Mouse (Mus musculus) heart, embryonic 13.5 days (tissue): ENCODE results near the gene Nol11. TPM values are rescaled to one million over a fixed set of nuclear protein-coding genes. Genes with fewer than 3 reads are reported as not detected.
A peak's percentile ranks its signal among the peaks of the same experiment; 100 is the strongest.
"Not testable (repeated sequence)": the region's sequence is repeated elsewhere in the genome, so short reads cannot be mapped to it uniquely, and the experiment has no call there.

Source experiments
- ATAC-seq: fragments of 200-750 bp; cut with Nextera tagmentation; 2 replicates; pipeline ENCODE4 v1.8.0; 2017; ENCODE audit warnings: moderate TSS enrichment; ENCODE audit not compliant: insufficient number of reproducible peaks, low FRiP score, low TSS enrichment; ENCODE audit errors: extremely low read depth
- H3K27ac ChIP-seq: fragments of 300-500 bp; sonication (generic); replicated peaks from 2 replicates; pipeline ENCODE4 v1.5.1; 2015; ENCODE audit warnings: moderate library complexity, mild to moderate bottlenecking, inconsistent platforms
- H3K27me3 ChIP-seq: fragments of 300-500 bp; sonication (generic); replicated peaks from 2 replicates; pipeline ENCODE4 v1.6.1; 2015; ENCODE audit warnings: mild to moderate bottlenecking, inconsistent platforms
- H3K36me3 ChIP-seq: fragments of 300-500 bp; sonication (generic); 2 replicates; pipeline ENCODE4 v1.6.1; 2015; ENCODE audit warnings: mild to moderate bottlenecking, inconsistent platforms
- H3K4me1 ChIP-seq: fragments of 300-500 bp; sonication (generic); 2 replicates; pipeline ENCODE4 v1.6.1; 2015; ENCODE audit warnings: inconsistent platforms
- H3K4me2 ChIP-seq: fragments of 300-500 bp; sonication (generic); 2 replicates; pipeline ENCODE4 v1.6.1; 2015; ENCODE audit warnings: inconsistent platforms, mild to moderate bottlenecking, moderate library complexity
- H3K4me3 ChIP-seq: fragments of 300-500 bp; sonication (generic); 2 replicates; pipeline ENCODE4 v1.5.1; 2015; ENCODE audit warnings: moderate library complexity, mild to moderate bottlenecking, inconsistent platforms
- H3K9ac ChIP-seq: fragments of 300-500 bp; sonication (generic); 2 replicates; pipeline ENCODE4 v1.6.1; 2015; ENCODE audit warnings: inconsistent platforms, mild to moderate bottlenecking, moderate library complexity
- H3K9me3 ChIP-seq: fragments of 300-500 bp; sonication (generic); 2 replicates; pipeline ENCODE4 v1.6.1; 2016; ENCODE audit warnings: inconsistent platforms
- WGBS: fragments of 180-500 bp; shearing (Covaris S2); methylation state at CpG from one replicate; pipeline ENCODE4 v1.1.7; 2015; ENCODE audit warnings: mixed read lengths; 5-methylcytosine and 5-hydroxymethylcytosine counted together
- polyA plus RNA-seq: library from polyadenylated mRNA; unstranded; fragments of >200 nt; fragmentation: Nextera tagmentation; extraction: Ambion mirVana; gene quantifications from 2 replicates; pipeline ENCODE4 v1.2.1, GENCODE M21; 2015

The Nol11 gene
- polyA plus RNA-seq, 1 experiment from 2014 or later = 39.3 TPM

- H3K27ac ChIP-seq = peak within 1 kb of the TSS; percentile 97
- no peaks in the 10 kb centered on the region for H3K9me3 ChIP-seq
- H3K9ac ChIP-seq = peak within 1 kb of the TSS; percentile 99
- under 1% methylated on average over 39 of the region's 94 CpGs for WGBS
- ATAC-seq = peak; percentile 95
- H3K36me3 ChIP-seq = no peaks in the 10 kb centered on the region
- peak within 1 kb of the TSS; percentile 97 for H3K4me2 ChIP-seq
- H3K27me3 ChIP-seq = no peaks in the 10 kb centered on the region
- H3K4me3 ChIP-seq = peak within 1 kb of the TSS; percentile 91
- H3K4me1 ChIP-seq = peaks cover 20% of the 10 kb centered on the region
Observed at GRCm38 (mm10) chr11:107131749-107132421, 57.3 kb downstream of the Nol11 start, which contains the start of gene Bptf. Gene Bptf (minus strand): TSS chr11:107132127.

GRCm38 (mm10) chr11:107130879-107131748 lies 58.1 kb downstream of the Nol11 start:
- H3K9ac ChIP-seq = peak overlapping the region; percentile 99
- under 1% methylated on average over 46 of the region's 65 CpGs for WGBS
- H3K27ac ChIP-seq = peak overlapping the region; percentile 97
- no peaks in the 10 kb centered on the region for H3K27me3 ChIP-seq
- no peaks in the 10 kb centered on the region for H3K9me3 ChIP-seq
- ATAC-seq = peak; percentile 56
- no peaks in the 10 kb centered on the region for H3K36me3 ChIP-seq
- H3K4me2 ChIP-seq = peak overlapping the region; percentile 93
- peak overlapping the region; percentile 91 for H3K4me3 ChIP-seq
- H3K4me1 ChIP-seq = peaks cover 25% of the 10 kb centered on the region

- Histone ChIP-seq H3K4me3 (peak overlapping the region; percentile 91), H3K27ac (peak overlapping the region; percentile 97), H3K9ac (peak overlapping the region; percentile 99), H3K4me2 (peak overlapping the region; percentile 93), H3K36me3 (no peaks in the 10 kb centered on the region), H3K9me3 (no peaks in the 10 kb centered on the region), H3K27me3 (no peaks in the 10 kb centered on the region), H3K4me1 (peaks cover 29% of the 10 kb centered on the region)
- WGBS = 2% methylated on average over 18 of the region's 18 CpGs
- ATAC-seq = no peak
Observed at GRCm38 (mm10) chr11:107130221-107130788, 58.9 kb downstream of the Nol11 start.

- H3K36me3 ChIP-seq = no peaks in the 10 kb centered on the region
- no peak overlapping the region for H3K27ac ChIP-seq
- WGBS = 25% methylated on average over 2 of the region's 2 CpGs
- no peaks in the 10 kb centered on the region for H3K9me3 ChIP-seq
- H3K4me2 ChIP-seq = peak overlapping the region; percentile 93
- ATAC-seq = no peak
- peak overlapping the region; percentile 99 for H3K9ac ChIP-seq
- H3K27me3 ChIP-seq = no peaks in the 10 kb centered on the region
- H3K4me3 ChIP-seq = peak overlapping the region; percentile 91
- H3K4me1 ChIP-seq = peaks cover 34% of the 10 kb centered on the region
Observed at GRCm38 (mm10) chr11:107129641-107130040, 59.5 kb downstream of the Nol11 start.

GRCm38 (mm10) chr11:107126716-107127115 lies 62.5 kb downstream of the Nol11 start:
- H3K36me3 ChIP-seq, H3K27me3 ChIP-seq, H3K9me3 ChIP-seq, H3K9ac ChIP-seq, H3K4me3 ChIP-seq, H3K4me2 ChIP-seq, ATAC-seq, H3K27ac ChIP-seq: not testable (repeated sequence)
- peaks cover 47% of the 10 kb centered on the region for H3K4me1 ChIP-seq
- 100% methylated on average over 1 of the region's 2 CpGs for WGBS

- H3K4me1 ChIP-seq = peaks cover 48% of the 10 kb centered on the region
- no peaks in the 10 kb centered on the region for H3K27me3 ChIP-seq
- 82% methylated on average over 4 of the region's 4 CpGs for whole genome bisulfite sequencing
- H3K4me3 ChIP-seq = no peak overlapping the region
- no peak overlapping the region for H3K27ac ChIP-seq
- ATAC-seq = no peak
- H3K4me2 ChIP-seq = peak overlapping the region; percentile 38; the same call in 1 of the 2 replicates
- H3K9ac ChIP-seq = no peak overlapping the region
- H3K36me3 ChIP-seq = no peaks in the 10 kb centered on the region
- no peaks in the 10 kb centered on the region for H3K9me3 ChIP-seq
Observed at GRCm38 (mm10) chr11:107125011-107125410, 64.2 kb downstream of the Nol11 start.

GRCm38 (mm10) chr11:107124327-107124731 lies 64.9 kb downstream of the Nol11 start:
- Histone ChIP-seq H3K9ac (peak overlapping the region; percentile 44), H3K4me3 (no peak overlapping the region), H3K9me3 (no peaks in the 10 kb centered on the region), H3K27ac (no peak overlapping the region; the same call in 1 of the 2 replicates), H3K4me2 (peak overlapping the region; percentile 38), H3K27me3 (no peaks in the 10 kb centered on the region), H3K4me1 (peaks cover 41% of the 10 kb centered on the region), H3K36me3 (no peaks in the 10 kb centered on the region)
- no peak for ATAC-seq
- WGBS = 10% methylated on average over 7 of the region's 7 CpGs

GRCm38 (mm10) chr11:107117789-107118188 lies 71.4 kb downstream of the Nol11 start:
- Histone ChIP-seq H3K9me3 (no peaks in the 10 kb centered on the region), H3K36me3 (no peaks in the 10 kb centered on the region), H3K4me1 (peaks cover 46% of the 10 kb centered on the region), H3K27me3 (no peaks in the 10 kb centered on the region), H3K27ac (no peak overlapping the region), H3K4me3 (no peak overlapping the region), H3K9ac (no peak overlapping the region), H3K4me2 (no peak overlapping the region)
- 68% methylated on average over 12 of the region's 12 CpGs for WGBS
- ATAC-seq = no peak

Other genes with a start within 250 kb of the Nol11 start
- 281 and 299 TPM in 2 replicates for gene Kpna2, start 189.8 kb downstream of the Nol11 start, polyA plus RNA-seq
- 1.9 and 2.0 TPM in 2 replicates for gene 1810010H24Rik, start 163.7 kb downstream of the Nol11 start, polyA plus RNA-seq
- gene Bptf, start 57.3 kb downstream of the Nol11 start, polyA plus RNA-seq = 17.9 and 18.3 TPM in 2 replicates